Comparison of ENCODE assay signal across 34 mouse cellular contexts in genomic region chr8:70737705-70738104, GRCm38 (mm10). TPM values are rescaled to one million over a fixed set of nuclear protein-coding genes. Genes with fewer than 3 reads are reported as not detected.
"Had no signal": no experiment of that assay in that cellular context is flagged by ENCODE, and none has a peak within 500 bp of the region (broad histone marks: within the 10 kb centered on the region; RNA-seq: fewer than 3 reads in every experiment).

No protein-coding gene starts in this region.

- ATAC-seq: hindbrain, embryonic 16.5 days; hindbrain, postnatal 0 days; inflammation-experienced regulatory T-cells, adult 6 months; intestine, embryonic 15.5 days; intestine, embryonic 16.5 days; intestine, postnatal 0 days had no signal

- DNase-seq: heart, postnatal 10 days; heart, postnatal 14 days; heart, postnatal 36 days; heart, postnatal 4 days; kidney, adult 18-20 months; kidney, adult 8-10 months; kidney, adult 9 months; kidney, postnatal 14 days; kidney, postnatal 36 days; layer of hippocampus, adult 9-11 months; layer of hippocampus, postnatal 36 days had no signal

- H3K4me1 ChIP-seq: hindbrain, embryonic 12.5 days; hindbrain, embryonic 15.5 days had no signal

- H3K27ac ChIP-seq: heart, embryonic 10.5 days; heart, embryonic 13.5 days; heart, embryonic 15.5 days; hindbrain, embryonic 10.5 days; hindbrain, embryonic 12.5 days; hindbrain, embryonic 13.5 days; hindbrain, embryonic 14.5 days; hindbrain, embryonic 15.5 days; hindbrain, postnatal 0 days; intestine, embryonic 15.5 days; kidney, embryonic 15.5 days; kidney, postnatal 0 days; layer of hippocampus, adult 2 months had no signal

- H3K4me2 ChIP-seq: heart, embryonic 11.5 days; heart, embryonic 12.5 days; heart, embryonic 13.5 days; heart, embryonic 15.5 days; hindbrain, embryonic 12.5 days; hindbrain, embryonic 13.5 days; hindbrain, embryonic 14.5 days; hindbrain, embryonic 15.5 days; intestine, embryonic 15.5 days; kidney, embryonic 15.5 days had no signal

- H3K36me3 ChIP-seq: heart, embryonic 10.5 days; heart, embryonic 12.5 days; heart, embryonic 13.5 days; heart, embryonic 15.5 days; hindbrain, embryonic 10.5 days; hindbrain, embryonic 12.5 days; hindbrain, embryonic 13.5 days; hindbrain, embryonic 15.5 days; intestine, embryonic 15.5 days; kidney, embryonic 15.5 days had no signal

- H3K9me3 ChIP-seq: heart, embryonic 10.5 days; heart, embryonic 12.5 days; heart, embryonic 13.5 days; heart, embryonic 15.5 days; hindbrain, embryonic 10.5 days; hindbrain, embryonic 12.5 days; hindbrain, embryonic 13.5 days; hindbrain, embryonic 15.5 days; intestine, embryonic 15.5 days; kidney, embryonic 15.5 days had no signal

- H3K9ac ChIP-seq: heart, embryonic 12.5 days; heart, embryonic 13.5 days; heart, embryonic 15.5 days; hindbrain, embryonic 12.5 days; hindbrain, embryonic 13.5 days; hindbrain, embryonic 14.5 days; hindbrain, embryonic 15.5 days; intestine, embryonic 15.5 days; kidney, embryonic 15.5 days had no signal

- H3K4me3 ChIP-seq: heart, embryonic 10.5 days; heart, embryonic 12.5 days; heart, embryonic 13.5 days; heart, embryonic 15.5 days; hindbrain, embryonic 10.5 days; hindbrain, embryonic 12.5 days; hindbrain, embryonic 13.5 days; hindbrain, embryonic 15.5 days; intestine, embryonic 15.5 days; kidney, embryonic 15.5 days; layer of hippocampus, adult 2 months had no signal

RNA-seq across cellular contexts. Expression of gene Pde4c, which starts 14.2 kb away (rescaled TPM):
- polyA plus RNA-seq: heart, embryonic 11.5 days; heart, embryonic 13.5 days had no signal

RNA-seq across cellular contexts. Expression of gene Gm3336, which starts 19.4 kb away (rescaled TPM):
- polyA plus RNA-seq: heart, embryonic 10.5 days; heart, embryonic 11.5 days; heart, embryonic 12.5 days; heart, embryonic 13.5 days; heart, embryonic 14.5 days; heart, embryonic 15.5 days; heart, embryonic 16.5 days; heart, postnatal 0 days; hindbrain, embryonic 10.5 days; hindbrain, embryonic 11.5 days; hindbrain, embryonic 12.5 days; hindbrain, embryonic 13.5 days; hindbrain, embryonic 14.5 days; hindbrain, embryonic 15.5 days; hindbrain, postnatal 0 days had no signal

RNA-seq across cellular contexts. Expression of gene Iqcn, which starts 34.4 kb away (rescaled TPM):
- polyA plus RNA-seq: heart, embryonic 10.5 days; heart, embryonic 11.5 days; heart, embryonic 13.5 days; heart, embryonic 14.5 days; heart, postnatal 0 days; hindbrain, embryonic 10.5 days; hindbrain, embryonic 12.5 days; hindbrain, embryonic 16.5 days; inflammation-experienced regulatory T-cells, adult 6 months; intestine, embryonic 15.5 days; intestine, embryonic 16.5 days; intestine, postnatal 0 days had no signal
